Mouse (Mus musculus) embryonic facial prominence, embryonic 11.5 days (tissue): ENCODE results near the gene Sorbs2. TPM values are rescaled to one million over a fixed set of nuclear protein-coding genes. Genes with fewer than 3 reads are reported as not detected.

ENCODE experiments used
- ATAC-seq: fragments of 200-750 bp; cut with Nextera tagmentation; replicated peaks from 2 replicates; pipeline ENCODE4 v1.8.0; 2017; ENCODE audit warnings: low read depth; ENCODE audit not compliant: insufficient number of reproducible peaks, low FRiP score, low TSS enrichment
- DNase-seq: peaks from one replicate; pipeline ENCODE4 v3.0.0-alpha.2; 2015; ENCODE audit warnings: low spot score
- H3K27ac ChIP-seq: fragments of 300-500 bp; sonication (generic); replicated peaks from 2 replicates; pipeline ENCODE4 v1.5.1; 2014; ENCODE audit warnings: mild to moderate bottlenecking, low read depth, low read length, control low read depth
- H3K27me3 ChIP-seq: fragments of 300-500 bp; sonication (generic); 2 replicates; pipeline ENCODE4 v1.6.1; 2014; ENCODE audit warnings: mild to moderate bottlenecking, low read length, moderate library complexity, mixed read lengths; ENCODE audit not compliant: control insufficient read depth, insufficient read depth
- H3K36me3 ChIP-seq: fragments of 300-500 bp; sonication (generic); replicated peaks from 2 replicates; pipeline ENCODE4 v1.6.1; 2014; ENCODE audit warnings: low read depth, mild to moderate bottlenecking, low read length, moderate library complexity, mixed read lengths; ENCODE audit not compliant: control insufficient read depth, insufficient read depth
- H3K4me1 ChIP-seq: fragments of 300-500 bp; sonication (generic); 2 replicates; pipeline ENCODE4 v1.6.1; 2014; ENCODE audit warnings: low read length, mixed read lengths; ENCODE audit not compliant: control insufficient read depth, insufficient read depth
- H3K4me2 ChIP-seq: fragments of 300-500 bp; sonication (generic); 2 replicates; pipeline ENCODE4 v1.6.1; 2014; ENCODE audit warnings: low read depth, mild to moderate bottlenecking, control low read depth, low read length, moderate library complexity
- H3K4me3 ChIP-seq: fragments of 300-500 bp; sonication (generic); 2 replicates; pipeline ENCODE4 v1.5.1; 2014; ENCODE audit warnings: low read depth, low read length, control low read depth
- H3K9ac ChIP-seq: fragments of 300-500 bp; sonication (generic); replicated peaks from 2 replicates; pipeline ENCODE4 v1.6.1; 2014; ENCODE audit warnings: mild to moderate bottlenecking, control low read depth, low read length
- H3K9me3 ChIP-seq: fragments of 300-500 bp; sonication (generic); replicated peaks from 2 replicates; pipeline ENCODE4 v1.6.1; 2016; ENCODE audit warnings: mild to moderate bottlenecking, low read length, inconsistent platforms, mixed read lengths; ENCODE audit not compliant: control insufficient read depth
- WGBS: fragments of 180-500 bp; shearing (Covaris S2); extraction: QIAGEN DNeasy Blood & Tissue Kit; methylation state at CpG from one replicate; pipeline ENCODE4 v1.1.7; 2014; 5-methylcytosine and 5-hydroxymethylcytosine counted together
- polyA plus RNA-seq: library from polyadenylated mRNA; unstranded; fragments of >200 nt; fragmentation: Nextera tagmentation; extraction: Ambion mirVana; gene quantifications from 2 replicates; pipeline ENCODE4 v1.2.1, GENCODE M21; 2014

The Sorbs2 gene
- polyA plus RNA-seq, 1 experiment from 2014 or later: 26.6 TPM

- Histone ChIP-seq H3K4me1 (no peaks in the 10 kb centered on the region), H3K4me2 (no peak overlapping the region), H3K36me3 (no peaks in the 10 kb centered on the region), H3K9me3 (no peaks in the 10 kb centered on the region), H3K9ac (no peak overlapping the region), H3K27ac (no peak overlapping the region), H3K27me3 (no peaks in the 10 kb centered on the region), H3K4me3 (no peak overlapping the region)
- DNase-seq (no peak), ATAC-seq (no peak)
- 92% methylated on average over 5 of the region's 5 CpGs for WGBS
Observed at GRCm38 (mm10) chr8:45700100-45700499, 192.5 kb downstream of the Sorbs2 start.

GRCm38 (mm10) chr8:45703700-45704101 lies 196.1 kb downstream of the Sorbs2 start:
- H3K27me3 ChIP-seq: no peaks in the 10 kb centered on the region
- no peaks in the 10 kb centered on the region for H3K36me3 ChIP-seq
- H3K9me3 ChIP-seq: no peaks in the 10 kb centered on the region
- no peak overlapping the region for H3K4me3 ChIP-seq
- H3K27ac ChIP-seq: no peak overlapping the region
- DNase-seq (no peak), ATAC-seq (no peak)
- H3K4me2 ChIP-seq: no peak overlapping the region
- no peaks in the 10 kb centered on the region for H3K4me1 ChIP-seq
- 67% methylated on average over 4 of the region's 4 CpGs for WGBS
- no peak overlapping the region for H3K9ac ChIP-seq

- 85% methylated on average over 4 of the region's 4 CpGs for WGBS
- H3K27ac ChIP-seq: no peak overlapping the region
- H3K36me3 ChIP-seq: no peaks in the 10 kb centered on the region
- ATAC-seq: no peak
- no peaks in the 10 kb centered on the region for H3K27me3 ChIP-seq
- H3K9ac ChIP-seq: no peak overlapping the region
- H3K4me2 ChIP-seq: no peak overlapping the region
- DNase-seq: no peak
- H3K4me3 ChIP-seq: no peak overlapping the region
- H3K4me1 ChIP-seq: no peaks in the 10 kb centered on the region
- no peaks in the 10 kb centered on the region for H3K9me3 ChIP-seq
Observed at GRCm38 (mm10) chr8:45709098-45709497, 201.5 kb downstream of the Sorbs2 start.

GRCm38 (mm10) chr8:45709734-45710133 lies 202.1 kb downstream of the Sorbs2 start:
- WGBS: 54% methylated on average over 4 of the region's 4 CpGs
- Histone ChIP-seq H3K4me2 (no peak overlapping the region), H3K9ac (no peak overlapping the region), H3K4me1 (no peaks in the 10 kb centered on the region), H3K36me3 (no peaks in the 10 kb centered on the region), H3K27ac (no peak overlapping the region), H3K27me3 (no peaks in the 10 kb centered on the region), H3K9me3 (no peaks in the 10 kb centered on the region), H3K4me3 (no peak overlapping the region)
- DNase-seq (no peak), ATAC-seq (no peak)

GRCm38 (mm10) chr8:45712610-45713009 lies 205.0 kb downstream of the Sorbs2 start:
- 94% methylated on average over 6 of the region's 6 CpGs for WGBS
- Histone ChIP-seq H3K4me2 (no peak overlapping the region), H3K4me3 (no peak overlapping the region), H3K9me3 (no peaks in the 10 kb centered on the region), H3K27ac (no peak overlapping the region), H3K9ac (no peak overlapping the region), H3K36me3 (no peaks in the 10 kb centered on the region), H3K27me3 (no peaks in the 10 kb centered on the region), H3K4me1 (no peaks in the 10 kb centered on the region)
- no peak for ATAC-seq
- DNase-seq: no peak

- Histone ChIP-seq H3K4me2 (no peak overlapping the region), H3K36me3 (no peaks in the 10 kb centered on the region), H3K27ac (no peak overlapping the region), H3K9me3 (no peaks in the 10 kb centered on the region), H3K9ac (no peak overlapping the region), H3K4me3 (no peak overlapping the region), H3K27me3 (no peaks in the 10 kb centered on the region), H3K4me1 (no peaks in the 10 kb centered on the region)
- 62% methylated on average over 3 of the region's 3 CpGs for WGBS
- DNase-seq (no peak), ATAC-seq (no peak)
Observed at GRCm38 (mm10) chr8:45714806-45715205, 207.2 kb downstream of the Sorbs2 start.

- ATAC-seq: no peak
- DNase-seq: no peak
- Histone ChIP-seq H3K27me3 (no peaks in the 10 kb centered on the region), H3K27ac (no peak overlapping the region), H3K9ac (no peak overlapping the region), H3K36me3 (no peaks in the 10 kb centered on the region), H3K4me2 (no peak overlapping the region), H3K9me3 (no peaks in the 10 kb centered on the region), H3K4me1 (no peaks in the 10 kb centered on the region), H3K4me3 (no peak overlapping the region)
- 85% methylated on average over 13 of the region's 13 CpGs for WGBS
Observed at GRCm38 (mm10) chr8:45715330-45716027, 207.9 kb downstream of the Sorbs2 start.

GRCm38 (mm10) chr8:45719776-45720175 lies 212.2 kb downstream of the Sorbs2 start:
- Histone ChIP-seq H3K36me3 (no peaks in the 10 kb centered on the region), H3K27ac (no peak overlapping the region), H3K9ac (no peak overlapping the region), H3K4me3 (no peak overlapping the region), H3K9me3 (no peaks in the 10 kb centered on the region), H3K4me1 (no peaks in the 10 kb centered on the region), H3K4me2 (no peak overlapping the region), H3K27me3 (no peaks in the 10 kb centered on the region)
- 67% methylated on average over 8 of the region's 8 CpGs for WGBS
- no peak for ATAC-seq
- DNase-seq: no peak
